Mouse (Mus musculus) adipocyte (in vitro differentiated cells): ENCODE results near the gene Tspear.
"Not testable (repeated sequence)": the region's sequence is repeated elsewhere in the genome, so short reads cannot be mapped to it uniquely, and the experiment has no call there.

Source experiments
- DNase-seq: peaks from one replicate; pipeline ENCODE4 v3.0.0-alpha.2; 2016; ENCODE audit warnings: low spot score

Tspear gene

GRCm38 (mm10) chr10:77794976-77795375, 108.6 kb downstream of the Tspear start, which contains the start of gene Gm9639:
TSS of gene Gm9639 (minus strand) at chr10:77795076.
- DNase-seq, result no peak

DNA sequence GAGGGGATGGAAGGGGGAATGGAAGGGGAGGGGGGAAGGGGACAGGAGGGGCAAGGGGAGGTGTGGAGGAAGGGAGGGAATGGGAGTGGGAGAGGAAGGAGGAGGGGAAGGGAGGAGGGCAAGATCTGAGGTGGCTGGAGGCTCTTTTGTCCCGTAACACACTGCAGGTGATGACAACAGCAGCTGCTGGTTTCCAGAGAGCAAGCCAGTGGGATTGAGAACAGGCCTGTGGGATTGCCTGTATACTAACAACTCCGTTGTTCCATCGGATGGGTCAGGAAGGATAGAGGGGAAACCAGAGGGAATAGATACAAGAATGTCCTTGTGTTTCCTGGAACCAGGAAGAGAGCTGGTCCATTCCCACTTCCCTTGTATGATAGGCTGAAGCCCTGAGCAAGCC, 111.3 kb downstream of the Tspear start:
- DNase-seq, result no peak

- DNase-seq, result not testable (repeated sequence)
These were observed 112.0 kb downstream of the Tspear start for GRCm38 (mm10) chr10:77798164-77798920.

DNA sequence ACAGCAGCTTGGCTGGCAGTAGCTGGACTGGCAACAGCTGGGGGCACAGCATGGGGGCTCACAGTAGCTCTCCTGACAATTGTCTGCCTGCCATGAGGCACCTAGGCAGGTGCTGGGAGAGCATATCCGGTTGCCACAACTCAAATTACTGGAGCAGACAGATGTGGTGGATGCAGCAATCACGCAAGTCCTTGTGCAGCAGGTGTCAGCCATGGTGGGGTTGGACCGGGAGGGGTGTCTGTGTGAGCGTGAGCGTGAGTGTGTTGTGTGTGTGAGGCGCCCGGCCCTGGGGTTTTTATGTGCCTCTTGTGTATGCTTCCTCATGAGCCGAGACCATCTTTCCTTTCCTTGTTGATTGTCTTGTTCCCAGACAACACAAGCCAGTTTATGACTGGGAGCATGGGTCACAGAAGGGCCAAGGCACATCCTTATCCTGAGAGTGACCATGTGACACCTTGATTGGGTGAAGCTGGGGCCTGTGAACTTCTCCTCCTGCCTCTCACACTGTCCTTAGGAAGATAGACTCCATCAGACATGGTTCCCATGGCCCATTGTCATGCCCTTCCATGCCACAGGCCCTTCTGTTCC, 112.6 kb downstream of the Tspear start, which contains the start of gene Gm19668:
Gene Gm19668 (minus strand): TSS at position 213 of the 588 bp plus-strand sequence.
- no peak for DNase-seq

GRCm38 (mm10) chr10:77804095-77804494, 117.7 kb downstream of the Tspear start:
- DNase-seq, result no peak

DNA sequence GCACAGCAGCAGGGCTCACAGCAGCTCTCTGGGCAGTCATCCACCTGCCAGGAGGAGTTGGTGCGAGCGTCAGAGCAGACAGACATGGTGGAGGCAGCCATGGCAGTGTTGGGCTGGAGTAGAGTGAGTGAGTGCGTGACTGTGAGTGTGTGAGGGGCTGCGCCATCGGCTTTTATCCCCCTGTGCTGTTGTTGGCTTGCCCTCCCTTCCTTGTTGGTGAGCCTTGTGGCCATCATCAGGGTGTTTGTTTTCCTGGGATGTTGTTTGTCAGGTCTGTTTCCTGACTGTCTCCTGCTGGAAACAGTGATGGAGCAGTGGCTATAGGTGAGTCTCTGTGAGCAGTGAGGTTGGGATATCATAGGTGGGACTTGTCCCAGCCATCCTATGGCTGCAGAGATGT, 125.4 kb downstream of the Tspear start, which contains the start of gene Gm9507:
Gene Gm9507 (minus strand): TSS at position 101 of the 400 bp plus-strand sequence.
- DNase-seq, result no peak

DNA sequence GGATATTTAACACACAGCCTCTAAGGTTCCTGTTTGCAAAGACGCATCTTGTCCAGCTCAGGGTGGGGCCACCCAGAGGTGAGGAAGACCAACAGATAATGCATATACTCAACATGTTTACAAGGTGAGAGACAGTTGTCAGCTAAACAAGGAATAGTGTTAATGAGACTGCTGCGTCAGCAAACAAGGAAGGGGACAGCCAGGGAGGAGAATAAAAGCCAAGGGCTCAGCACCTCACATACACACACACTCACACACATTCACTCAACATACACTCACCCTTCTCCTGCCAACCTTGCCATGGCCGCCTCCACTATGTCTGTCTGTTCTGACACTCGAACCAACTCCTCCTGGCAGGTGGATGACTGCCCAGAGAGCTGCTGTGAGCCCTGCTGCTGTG, 128.0 kb downstream of the Tspear start, which contains the start of gene Gm2696:
Gene Gm2696 (plus strand): TSS at position 301 of the 400 bp plus-strand sequence.
- no peak for DNase-seq

DNA sequence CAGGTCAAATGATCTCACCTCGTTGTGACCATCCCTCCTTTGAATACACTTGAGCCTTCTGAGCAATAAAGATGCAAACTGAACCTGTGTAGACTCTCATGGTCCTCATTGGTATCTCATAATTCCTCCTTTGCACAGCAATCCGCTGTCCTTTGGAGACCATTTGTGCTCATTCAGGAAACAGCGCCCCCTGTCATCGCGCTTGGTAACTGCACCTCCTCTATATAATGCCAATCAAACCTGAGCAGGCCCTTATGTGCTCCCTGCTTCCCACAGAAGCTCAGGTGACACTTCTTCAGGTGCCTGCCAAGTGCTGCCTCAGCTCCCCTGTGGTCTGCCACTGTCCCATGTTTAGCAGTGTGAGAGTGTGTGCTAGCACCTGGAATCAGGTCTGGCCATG, 129.1 kb downstream of the Tspear start:
- DNase-seq, result peak; percentile 12

DNA sequence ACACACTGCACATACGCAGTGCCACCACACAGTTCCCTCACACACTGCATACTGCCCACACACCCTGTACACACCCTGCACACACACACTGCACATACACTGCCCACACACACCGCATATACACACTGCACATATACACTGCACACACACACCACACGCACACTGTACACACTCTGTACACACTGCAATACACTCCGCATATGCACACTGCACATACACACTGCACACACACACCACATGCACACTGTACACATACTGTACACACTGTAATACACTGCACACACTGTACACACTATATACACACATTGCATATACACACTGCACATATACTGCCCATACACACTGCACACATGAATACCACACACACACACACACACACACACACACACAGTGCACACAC, 132.2 kb downstream of the Tspear start:
- no peak for DNase-seq

- DNase-seq, result no peak
These were observed 132.8 kb downstream of the Tspear start for GRCm38 (mm10) chr10:77819203-77819602.

DNA sequence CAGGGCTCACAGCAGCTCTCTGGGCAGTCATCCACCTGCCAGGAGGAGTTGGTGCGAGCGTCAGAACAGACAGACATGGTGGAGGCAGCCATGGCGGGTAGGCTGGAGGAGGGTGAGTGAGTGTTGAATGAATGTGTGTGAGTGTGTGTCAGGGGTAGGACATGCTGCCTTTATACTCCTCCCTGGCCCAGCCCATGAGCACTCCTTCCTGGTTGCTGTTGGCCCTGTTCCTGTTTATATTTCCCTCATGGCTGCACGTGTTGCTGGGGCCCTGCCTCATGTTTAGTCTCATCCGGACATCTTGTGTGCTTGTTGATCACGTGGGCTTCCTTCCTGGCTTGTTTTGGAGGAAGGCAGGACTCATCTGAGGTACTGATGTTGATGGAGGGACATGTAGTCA, 140.6 kb downstream of the Tspear start, which contains the start of gene Krtap10-4:
Gene Krtap10-4 (minus strand): TSS at position 145 of the 400 bp plus-strand sequence.
- no peak for DNase-seq

DNA sequence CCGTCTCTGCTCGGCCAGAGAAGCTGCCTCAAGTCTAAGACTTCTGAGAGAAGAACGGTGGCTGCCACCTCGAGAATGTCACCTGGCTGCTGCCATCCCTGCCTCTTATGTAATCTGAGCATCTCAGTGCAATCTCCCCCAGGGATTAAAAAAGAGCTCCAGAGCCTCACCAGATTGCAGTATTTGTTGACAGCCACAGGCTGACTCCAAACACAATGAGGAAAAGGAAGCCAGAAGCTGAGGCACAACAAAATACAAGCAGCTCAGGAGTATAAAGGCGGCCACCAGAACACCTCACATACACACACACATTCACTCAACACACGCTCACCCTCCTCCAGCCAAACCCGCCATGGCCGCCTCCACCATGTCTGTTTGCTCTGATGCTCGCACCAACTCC, 149.3 kb downstream of the Tspear start, which contains the start of gene Krtap10-10:
Gene Krtap10-10 (plus strand): TSS at position 301 of the 400 bp plus-strand sequence.
- no peak for DNase-seq

GRCm38 (mm10) chr10:77839006-77839405, 152.6 kb downstream of the Tspear start:
- no peak for DNase-seq

DNA sequence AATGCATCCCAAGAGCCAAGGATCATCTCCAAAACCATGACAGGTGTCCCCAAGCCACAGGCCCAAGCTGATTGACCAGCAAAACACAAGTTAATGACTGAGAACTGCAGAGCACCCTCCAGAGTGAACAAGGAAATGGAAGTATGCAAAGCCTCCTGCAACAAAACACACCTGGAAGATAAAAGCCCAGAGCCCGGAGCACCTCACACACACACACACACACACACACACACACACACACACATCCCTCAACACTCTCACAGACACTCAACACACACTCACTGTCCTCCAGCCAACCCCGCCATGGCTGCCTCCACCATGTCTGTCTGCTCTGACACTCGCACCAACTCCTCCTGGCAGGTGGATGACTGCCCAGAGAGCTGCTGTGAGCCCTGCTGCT, 160.1 kb downstream of the Tspear start, which contains the start of gene Gm36176:
Gene Gm36176 (plus strand): TSS at position 301 of the 400 bp plus-strand sequence.
- no peak for DNase-seq

GRCm38 (mm10) chr10:77846961-77847360, 160.6 kb downstream of the Tspear start:
- no peak for DNase-seq

DNA sequence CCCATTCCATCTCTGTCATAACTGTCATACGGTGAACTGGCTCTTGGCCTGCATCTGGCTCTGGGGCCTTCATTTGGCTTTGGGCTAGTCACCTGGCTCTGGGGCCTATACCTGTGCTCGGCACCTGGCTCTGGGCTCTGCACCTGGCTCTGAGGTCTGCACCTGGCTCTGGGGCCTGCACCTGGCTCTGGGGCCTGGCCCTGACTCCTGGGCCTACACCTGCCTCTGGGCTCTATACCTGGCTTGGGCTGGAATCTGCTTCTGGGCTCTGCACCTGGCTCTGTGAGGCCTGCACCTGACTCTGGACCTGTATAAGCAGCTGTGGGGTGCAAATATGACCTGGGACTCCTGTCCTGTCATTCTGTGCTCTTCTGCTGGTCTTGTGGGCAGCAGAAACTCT, 161.2 kb downstream of the Tspear start:
- no peak for DNase-seq

DNA sequence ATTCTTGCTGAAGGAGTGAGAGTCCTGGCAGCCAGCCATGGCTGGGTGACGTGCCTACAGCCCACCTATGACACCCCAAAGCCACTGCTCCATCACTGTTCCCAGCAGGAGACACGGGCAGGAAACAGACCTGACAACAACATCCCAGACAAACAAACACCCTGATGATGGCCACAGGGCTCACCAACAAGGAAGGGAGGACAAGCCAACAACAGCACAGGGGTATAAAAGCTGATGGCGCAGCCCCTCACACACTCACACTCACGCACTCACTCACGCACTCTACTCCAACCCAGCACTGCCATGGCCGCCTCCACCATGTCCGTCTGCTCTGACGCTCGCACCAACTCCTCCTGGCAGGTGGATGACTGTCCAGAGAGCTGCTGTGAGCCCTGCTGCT, 166.2 kb downstream of the Tspear start, which contains the start of gene Gm10318:
Gene Gm10318 (plus strand): TSS at position 301 of the 400 bp plus-strand sequence.
- DNase-seq, result no peak

GRCm38 (mm10) chr10:77861675-77862074, 175.3 kb downstream of the Tspear start, which contains the start of gene Gm3285:
TSS of gene Gm3285 (plus strand) at chr10:77861975.
- DNase-seq, result no peak

DNA sequence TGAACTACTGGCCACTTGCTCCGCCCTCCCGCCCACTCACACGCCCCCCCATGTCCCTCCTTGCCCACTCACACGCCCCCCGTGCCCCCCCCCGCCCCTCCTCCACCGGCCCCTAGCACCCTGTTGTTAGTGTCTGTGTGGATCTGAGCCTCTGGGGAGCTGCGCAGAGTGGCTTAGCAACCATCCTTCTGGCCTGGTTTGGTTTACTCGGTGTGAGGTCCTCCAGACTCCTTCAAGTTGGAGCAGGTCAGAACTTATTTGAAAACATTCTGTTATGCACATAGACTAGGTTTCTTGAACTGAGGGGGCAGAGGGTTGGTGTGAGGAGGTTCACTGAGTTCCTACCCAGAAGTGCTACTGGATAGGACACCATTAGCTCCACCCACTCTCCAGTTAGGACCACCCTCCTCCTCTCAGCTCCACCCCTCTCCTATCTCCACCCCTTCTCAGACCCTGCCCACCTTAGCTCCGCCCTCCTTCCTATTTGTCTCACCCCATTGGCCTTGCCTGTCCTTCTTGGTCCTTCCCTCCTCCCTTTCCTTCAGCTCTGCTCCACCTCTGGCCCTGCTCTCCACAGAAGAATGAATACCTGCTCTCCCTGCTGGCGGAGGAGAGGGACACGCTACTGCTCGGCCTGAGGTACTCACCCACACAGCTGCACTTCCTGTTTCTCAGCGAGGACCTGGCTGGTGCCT, 177.8 kb downstream of the Tspear start:
- DNase-seq, result no peak

GRCm38 (mm10) chr10:77864762-77865143, 178.4 kb downstream of the Tspear start:
- DNase-seq, result no peak

GRCm38 (mm10) chr10:77867546-77867945, 181.2 kb downstream of the Tspear start:
- no peak for DNase-seq

GRCm38 (mm10) chr10:77869651-77870050, 183.3 kb downstream of the Tspear start:
- no peak for DNase-seq
